ENCODE assay signal across 31 mouse cellular contexts in the genomic region with DNA sequence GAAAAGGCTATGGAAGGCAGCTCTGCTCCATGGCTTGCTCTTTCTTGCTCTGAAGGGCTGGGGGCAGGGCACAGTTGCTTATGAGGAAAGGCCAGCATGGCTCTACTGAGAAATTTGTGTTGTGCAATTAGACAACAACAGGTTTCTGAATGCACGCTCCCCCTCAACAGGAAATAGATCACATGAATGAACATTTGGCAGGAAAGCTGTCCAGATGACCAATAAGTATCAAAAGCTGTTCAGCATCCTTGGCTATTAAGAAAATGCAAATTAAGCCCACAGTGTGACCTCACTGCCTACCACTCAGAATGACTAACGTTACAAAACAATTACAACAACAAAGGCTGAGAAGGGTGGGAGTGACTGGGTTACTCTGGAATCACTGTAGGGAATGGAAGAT.
A peak's percentile ranks its signal among the peaks of the same experiment; 100 is the strongest.
DNase-seq lines count a peak whose midpoint lies in the region; ATAC-seq and TF ChIP-seq lines count a peak whose summit lies in the region.
"Had no signal": no experiment of that assay in that cellular context is flagged by ENCODE, and none has a peak within 500 bp of the region (broad histone marks: within the 10 kb centered on the region; RNA-seq: fewer than 3 reads in every experiment).

No protein-coding gene starts in this region.

- H3K4me2 ChIP-seq in forebrain, embryonic 12.5 days, result no peak overlapping the region
- no peak overlapping the region for H3K4me2 ChIP-seq in forebrain, postnatal 0 days (ENCODE audit: low read depth)
- no peak overlapping the region for H3K4me2 ChIP-seq in intestine, embryonic 15.5 days (replicated peaks)
- no peak overlapping the region for H3K4me2 ChIP-seq in lung, postnatal 0 days (replicated peaks; ENCODE audit: low read depth, low read length)
- H3K4me2 ChIP-seq: embryonic facial prominence, embryonic 15.5 days; heart, embryonic 12.5 days; hindbrain, embryonic 15.5 days; limb, embryonic 12.5 days; liver, embryonic 15.5 days; lung, embryonic 15.5 days; midbrain, embryonic 12.5 days; neural tube, embryonic 15.5 days had no signal

- no peak overlapping the region for H3K4me3 ChIP-seq in forebrain, embryonic 12.5 days (replicated peaks)
- H3K4me3 ChIP-seq in forebrain, postnatal 0 days (ENCODE audit: low read depth, low read length), result no peak overlapping the region
- H3K4me3 ChIP-seq in intestine, embryonic 15.5 days (replicated peaks), result no peak overlapping the region
- H3K4me3 ChIP-seq in lung, postnatal 0 days (ENCODE audit: low read depth, low read length), result no peak overlapping the region
- H3K4me3 ChIP-seq: embryonic facial prominence, embryonic 10.5 days; embryonic facial prominence, embryonic 15.5 days; heart, adult 2 months; heart, embryonic 12.5 days; hindbrain, embryonic 15.5 days; limb, embryonic 12.5 days; liver, embryonic 15.5 days; lung, embryonic 15.5 days; megakaryocyte, embryonic 14.5 days; midbrain, embryonic 12.5 days; neural tube, embryonic 15.5 days had no signal

- H3K36me3 ChIP-seq in forebrain, embryonic 12.5 days (replicated peaks), result no peaks in the 10 kb centered on the region
- H3K36me3 ChIP-seq in forebrain, postnatal 0 days (ENCODE audit: insufficient read depth), result no peaks in the 10 kb centered on the region
- no peaks in the 10 kb centered on the region for H3K36me3 ChIP-seq in intestine, embryonic 15.5 days
- no peaks in the 10 kb centered on the region for H3K36me3 ChIP-seq in lung, postnatal 0 days (ENCODE audit: insufficient read depth, low read length)
- H3K36me3 ChIP-seq: embryonic facial prominence, embryonic 10.5 days; embryonic facial prominence, embryonic 15.5 days; heart, embryonic 12.5 days; hindbrain, embryonic 15.5 days; limb, embryonic 12.5 days; liver, embryonic 15.5 days; lung, embryonic 15.5 days; midbrain, embryonic 12.5 days; neural tube, embryonic 15.5 days had no signal

- no peak overlapping the region for H3K27ac ChIP-seq in forebrain, embryonic 12.5 days
- no peak overlapping the region for H3K27ac ChIP-seq in forebrain, postnatal 0 days (ENCODE audit: low read depth, low read length)
- no peak overlapping the region for H3K27ac ChIP-seq in intestine, embryonic 15.5 days
- no peak overlapping the region for H3K27ac ChIP-seq in lung, postnatal 0 days (ENCODE audit: low read length)
- H3K27ac ChIP-seq: embryonic facial prominence, embryonic 10.5 days; embryonic facial prominence, embryonic 15.5 days; heart, adult 2 months; hindbrain, embryonic 15.5 days; kidney, postnatal 0 days; limb, embryonic 12.5 days; liver, embryonic 15.5 days; lung, embryonic 15.5 days; midbrain, embryonic 12.5 days; neural tube, embryonic 15.5 days; stomach, postnatal 0 days had no signal

- 29% methylated on average over 2 of the region's 2 CpGs for whole genome bisulfite sequencing in forebrain, embryonic 12.5 days
- 15% methylated on average over 2 of the region's 2 CpGs for WGBS in forebrain, postnatal 0 days
- 59% methylated on average over 2 of the region's 2 CpGs for WGBS in intestine, embryonic 15.5 days
- 66% methylated on average over 2 of the region's 2 CpGs for WGBS in lung, postnatal 0 days

- peak; percentile 36; the same call in 1 of the 2 replicates for ATAC-seq in forebrain, embryonic 12.5 days (ENCODE audit: low FRiP score)
- ATAC-seq in forebrain, postnatal 0 days, result peak; percentile 53
- no peak for ATAC-seq in intestine, embryonic 15.5 days
- ATAC-seq in lung, postnatal 0 days, result no peak

- no peak overlapping the region for H3K9ac ChIP-seq in forebrain, embryonic 12.5 days
- no peak overlapping the region for H3K9ac ChIP-seq in forebrain, postnatal 0 days
- no peak overlapping the region for H3K9ac ChIP-seq in intestine, embryonic 15.5 days
- H3K9ac ChIP-seq in lung, postnatal 0 days (replicated peaks; ENCODE audit: low read depth), result no peak overlapping the region
- H3K9ac ChIP-seq: embryonic facial prominence, embryonic 15.5 days; heart, embryonic 12.5 days; hindbrain, embryonic 15.5 days; limb, embryonic 12.5 days; liver, embryonic 15.5 days; lung, embryonic 15.5 days; midbrain, embryonic 12.5 days; neural tube, embryonic 15.5 days had no signal

- H3K9me3 ChIP-seq in forebrain, embryonic 12.5 days, result no peaks in the 10 kb centered on the region
- no peaks in the 10 kb centered on the region for H3K9me3 ChIP-seq in forebrain, postnatal 0 days (ENCODE audit: low read length)
- no peaks in the 10 kb centered on the region for H3K9me3 ChIP-seq in intestine, embryonic 15.5 days
- H3K9me3 ChIP-seq in lung, postnatal 0 days (ENCODE audit: low read length), result no peaks in the 10 kb centered on the region
- H3K9me3 ChIP-seq: embryonic facial prominence, embryonic 10.5 days; embryonic facial prominence, embryonic 15.5 days; heart, embryonic 12.5 days; hindbrain, embryonic 15.5 days; limb, embryonic 12.5 days; liver, embryonic 15.5 days; lung, embryonic 15.5 days; megakaryocyte, embryonic 14.5 days; midbrain, embryonic 12.5 days; neural tube, embryonic 15.5 days had no signal

- DNase-seq in heart, adult 11 months, result peak; percentile 13
- no peak for DNase-seq in heart, postnatal 36 days
- peak; percentile 28 for DNase-seq in retina, postnatal 1 day
- DNase-seq in retina, embryonic 14.5 days (ENCODE audit: low spot score), result no peak
- peak; percentile 37 for DNase-seq in forebrain, postnatal 0 days
- DNase-seq in lung, postnatal 0 days (ENCODE audit: low spot score), result no peak
- DNase-seq: adrenal gland, postnatal 14 days; cerebellum, adult 18-20 months; gastrocnemius, postnatal 36 days; heart, adult 2 months; kidney, adult 8-10 months; kidney, postnatal 4 days; lung, postnatal 36 days; right cerebral cortex, adult 18-20 months; right cerebral cortex, postnatal 4 days; thymus, adult 2 months; thymus, postnatal 4 days had no signal

- intact Hi-C loops in heart, postnatal 36 days (cut with DNase I), result no loop called here

- peaks cover 7% of the 10 kb centered on the region for H3K4me1 ChIP-seq in forebrain, embryonic 12.5 days
- no peaks in the 10 kb centered on the region for H3K4me1 ChIP-seq in forebrain, postnatal 0 days (ENCODE audit: insufficient read depth)
- no peaks in the 10 kb centered on the region for H3K4me1 ChIP-seq in intestine, embryonic 15.5 days (replicated peaks)
- H3K4me1 ChIP-seq in lung, postnatal 0 days (ENCODE audit: insufficient read depth, low read depth, low read length), result no peaks in the 10 kb centered on the region
- H3K4me1 ChIP-seq: embryonic facial prominence, embryonic 10.5 days; embryonic facial prominence, embryonic 15.5 days; heart, embryonic 12.5 days; limb, embryonic 12.5 days; liver, embryonic 15.5 days; lung, embryonic 15.5 days; megakaryocyte, embryonic 14.5 days had no signal

- TF ChIP-seq CTCF in forebrain, postnatal 0 days (IDR thresholded peaks at IDR 0.05; ENCODE audit: low read depth), result no peak
- TF ChIP-seq CTCF in lung, postnatal 0 days (IDR thresholded peaks at IDR 0.05), result no peak

- no peak for TF ChIP-seq EP300 in lung, postnatal 0 days (IDR thresholded peaks at IDR 0.05)

- H3K27me3 ChIP-seq in forebrain, embryonic 12.5 days, result no peaks in the 10 kb centered on the region
- no peaks in the 10 kb centered on the region for H3K27me3 ChIP-seq in forebrain, postnatal 0 days (ENCODE audit: insufficient read depth, low read length)
- H3K27me3 ChIP-seq in intestine, embryonic 15.5 days (replicated peaks), result no peaks in the 10 kb centered on the region
- H3K27me3 ChIP-seq in lung, postnatal 0 days (replicated peaks; ENCODE audit: insufficient read depth, low read length), result no peaks in the 10 kb centered on the region
- H3K27me3 ChIP-seq: embryonic facial prominence, embryonic 15.5 days; heart, embryonic 12.5 days; hindbrain, embryonic 15.5 days; limb, embryonic 12.5 days; liver, embryonic 15.5 days; lung, embryonic 15.5 days; megakaryocyte, embryonic 14.5 days; midbrain, embryonic 12.5 days; neural tube, embryonic 15.5 days had no signal

Comparison
In these comparisons a context has a peak if more than half of its experiments do, and no peak if none do; other contexts are left out.
1. DNase-seq: peak in heart, adult 11 months (single experiment), retina, postnatal 1 day (single experiment) and forebrain, postnatal 0 days (single experiment); none in heart, postnatal 36 days (0 of 2), retina, embryonic 14.5 days (single experiment) and lung, postnatal 0 days (single experiment).
2. ATAC-seq: peak in forebrain, embryonic 12.5 days (single experiment) and forebrain, postnatal 0 days (single experiment); none in intestine, embryonic 15.5 days (single experiment) and lung, postnatal 0 days (single experiment).